Mouse (Mus musculus) spleen, adult 12 weeks (tissue): ENCODE measurements at regions not wholly inside any gene's neighbourhood (a gene's known extent, or its start where the extent isn't known, plus 50 kb on each side); places are given as distances from the start of the nearest gene placed in this dataset.

ENCODE experiments used
- DNase-seq: peaks from one replicate; pipeline ENCODE4 v3.0.0; 2022; ENCODE audit warnings: low spot score

GRCm38 (mm10) chr1:136717830-136718517 is 93.3 kb downstream of the Zfp281 start:
- no peak for DNase-seq

DNA sequence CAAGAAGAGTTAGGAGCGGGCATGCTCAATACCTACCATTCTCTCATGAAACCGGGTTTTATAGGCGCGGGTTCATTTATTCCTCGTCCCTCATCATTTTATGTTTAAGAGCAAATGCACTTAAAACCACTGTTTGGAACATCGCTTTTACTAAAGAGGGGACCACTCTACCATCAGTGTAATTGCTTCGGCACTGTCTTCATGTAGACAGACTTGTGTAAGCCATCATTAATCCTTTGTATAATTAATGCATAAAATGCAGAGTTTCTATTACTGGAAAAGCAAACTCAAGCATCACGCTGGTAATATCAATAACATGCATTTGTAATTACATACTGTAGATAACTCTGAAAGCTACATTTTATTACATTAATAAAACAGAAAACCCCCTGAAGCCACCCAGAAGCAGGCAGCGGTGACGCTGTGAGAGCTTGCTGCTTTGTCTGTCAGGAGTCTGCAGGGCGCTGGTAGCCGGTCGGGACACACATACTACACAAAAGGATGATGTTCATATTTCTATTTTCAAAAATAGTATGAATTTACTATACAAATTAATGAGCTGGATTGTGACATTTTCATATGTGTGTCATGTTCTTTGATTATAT is 99.2 kb downstream of the Zfp281 start:
- no peak for DNase-seq

- DNase-seq, result no peak
Measured at GRCm38 (mm10) chr1:136725242-136725641, 100.5 kb downstream of the Zfp281 start.

DNA sequence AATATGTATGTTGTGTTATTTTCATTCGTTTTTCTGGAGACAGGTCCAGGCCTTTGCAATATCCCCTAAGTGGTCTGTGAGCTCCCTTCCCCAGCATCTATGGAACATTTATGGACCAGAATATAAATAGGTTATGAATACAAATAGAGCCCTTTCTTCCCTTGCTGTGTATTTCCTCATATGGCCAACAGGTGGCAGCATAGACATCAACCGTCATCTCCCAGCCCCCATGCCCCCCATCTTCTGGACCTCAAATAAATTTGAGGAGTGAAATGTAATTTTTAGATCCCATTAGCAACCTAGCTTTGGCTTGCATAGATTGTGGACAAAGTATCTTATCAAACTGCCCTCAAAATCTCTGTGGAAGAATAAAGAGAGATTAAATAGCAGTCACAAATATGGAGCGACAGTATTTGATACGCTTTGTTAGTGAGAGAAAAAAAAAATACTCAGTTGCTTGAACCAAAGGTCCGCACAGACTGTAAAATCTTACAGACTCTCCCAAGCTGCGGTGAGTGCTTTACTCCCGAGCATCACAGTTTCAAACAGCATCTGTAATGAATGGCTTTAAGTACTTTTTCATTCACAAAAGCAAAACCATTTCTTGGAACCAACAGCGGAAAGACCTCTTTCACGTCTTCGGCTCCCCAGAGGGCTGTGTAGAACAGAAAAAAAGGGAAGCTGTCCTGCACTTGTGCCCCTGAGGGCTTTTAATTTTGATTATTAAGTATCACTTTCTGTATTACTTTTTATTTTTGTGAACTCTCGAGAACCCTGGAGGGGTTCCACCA is 101.6 kb downstream of the Zfp281 start:
- no peak for DNase-seq

DNA sequence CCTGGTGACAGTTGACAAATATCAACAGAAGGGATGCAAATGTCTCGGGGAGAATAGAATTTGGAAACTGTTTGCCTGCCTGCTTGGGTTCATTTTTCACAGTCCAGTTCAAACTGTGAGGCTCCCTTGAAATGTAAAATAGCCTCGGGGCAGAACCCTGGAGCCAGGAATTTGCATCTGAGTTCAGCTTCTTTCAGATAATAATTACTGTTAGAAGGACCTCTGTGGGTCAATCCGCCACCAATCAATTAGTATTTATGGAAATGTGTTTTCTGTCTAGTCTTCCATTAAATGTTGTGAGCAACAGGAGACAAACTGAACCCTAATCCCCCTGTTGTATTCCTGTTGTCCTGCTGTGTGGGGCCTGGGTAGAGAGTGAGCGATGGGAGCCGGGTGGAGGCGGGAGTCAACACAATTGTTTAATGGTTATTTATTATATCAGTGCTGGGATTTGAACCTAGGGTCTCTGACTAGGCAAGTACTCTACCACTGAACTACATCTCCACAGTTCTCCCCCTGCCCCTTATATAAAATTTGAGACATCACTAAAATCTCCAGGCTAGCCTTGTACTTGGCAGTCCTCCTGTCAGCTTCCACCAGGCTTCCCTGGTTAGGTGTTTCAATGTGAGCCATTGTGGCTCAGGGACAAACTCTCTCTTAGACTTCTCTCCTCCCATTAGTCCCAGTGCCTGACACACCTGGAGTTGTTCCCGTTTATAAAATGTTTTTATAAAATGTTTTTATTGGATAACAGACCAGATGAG is 103.3 kb downstream of the Zfp281 start:
- no peak for DNase-seq

- DNase-seq, result no peak
Measured at GRCm38 (mm10) chr1:136728632-136728944, 103.9 kb downstream of the Zfp281 start.

DNA sequence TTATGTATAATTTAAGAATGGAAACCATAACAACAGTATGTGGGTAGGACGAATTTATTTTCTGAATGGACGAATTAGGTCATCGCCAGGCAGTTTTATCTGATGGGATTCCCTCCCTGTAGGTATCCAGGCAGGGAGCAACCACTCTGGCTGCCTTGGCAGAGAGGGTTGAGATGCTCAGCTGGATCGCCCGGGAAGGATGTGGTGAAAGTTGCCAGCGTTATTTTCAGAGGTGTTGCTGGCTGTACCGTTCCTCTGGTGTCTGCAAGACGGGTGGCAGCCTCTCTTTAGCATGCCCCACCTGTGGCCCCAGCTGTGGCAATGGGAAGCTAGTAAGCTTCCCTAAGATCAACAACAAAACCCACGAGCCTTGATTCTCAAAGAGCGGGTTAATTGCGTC is 105.9 kb downstream of the Zfp281 start:
- DNase-seq, result no peak

GRCm38 (mm10) chr1:136738030-136738429 is 113.3 kb downstream of the Zfp281 start:
- no peak for DNase-seq

- no peak for DNase-seq
Measured at GRCm38 (mm10) chr1:136739486-136739885, 114.8 kb downstream of the Zfp281 start.

DNA sequence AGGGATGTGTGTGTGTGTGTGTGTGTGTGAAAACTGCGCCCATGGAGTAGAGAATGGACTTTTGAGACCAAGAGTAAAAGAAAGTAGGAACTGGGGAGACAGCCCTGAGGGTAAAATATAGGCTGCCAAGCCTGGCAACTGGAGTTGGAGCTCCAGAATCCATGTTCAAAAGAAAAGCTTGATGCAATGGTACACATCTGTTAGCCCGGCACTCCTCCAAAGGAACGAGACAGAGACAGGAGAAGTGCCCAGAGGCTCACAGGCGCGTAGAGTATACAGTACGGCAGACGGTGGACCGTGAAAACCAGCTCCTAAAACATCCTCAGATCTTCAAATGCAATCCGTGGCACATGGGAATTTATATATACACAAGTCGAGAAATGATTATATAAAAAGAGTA is 116.4 kb downstream of the Zfp281 start:
- no peak for DNase-seq

DNA sequence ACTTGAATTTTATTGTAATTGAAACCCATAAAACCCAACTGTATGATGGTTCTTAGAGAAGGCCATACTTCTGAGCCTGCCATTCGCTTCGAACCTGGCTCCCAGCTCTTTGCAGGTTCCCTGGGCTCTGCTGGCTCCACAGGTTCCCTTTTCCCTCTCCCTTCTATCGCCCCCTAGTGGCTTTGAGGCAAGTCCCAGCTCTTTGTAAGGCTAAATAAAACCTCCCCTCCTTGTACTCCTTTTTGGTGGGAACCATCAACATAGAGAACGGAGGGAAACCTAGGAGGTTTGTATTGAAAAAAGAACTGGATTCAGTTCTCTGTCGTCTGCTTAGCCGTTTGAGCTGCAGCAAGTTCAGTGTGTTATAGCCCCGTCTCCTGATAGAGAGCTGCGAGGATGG is 124.5 kb downstream of the Zfp281 start:
- DNase-seq, result no peak

GRCm38 (mm10) chr1:136751464-136752191 is 126.9 kb downstream of the Zfp281 start:
- DNase-seq, result no peak

DNA sequence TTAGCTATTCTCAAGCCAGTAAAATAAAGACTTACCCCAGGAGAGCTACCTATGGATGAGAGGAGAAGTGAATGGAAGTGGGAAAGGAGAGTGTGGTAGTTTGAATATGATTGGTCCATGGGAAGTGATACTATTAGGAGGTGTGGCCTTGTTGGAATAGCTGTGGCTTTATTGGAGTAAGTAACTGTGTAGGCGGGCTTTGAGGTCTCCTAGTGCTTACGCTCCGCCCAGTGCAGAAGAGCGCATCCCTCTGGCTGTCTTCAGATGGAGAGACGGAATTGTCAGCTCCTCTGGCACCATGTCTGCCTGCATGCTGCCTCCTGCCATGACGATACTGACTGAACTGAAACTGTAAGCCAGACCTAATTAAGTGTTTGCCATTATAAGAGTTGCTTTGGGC is 129.6 kb downstream of the Zfp281 start:
- DNase-seq, result no peak

- no peak for DNase-seq
Measured at GRCm38 (mm10) chr1:136758730-136759129, 134.0 kb downstream of the Zfp281 start.

GRCm38 (mm10) chr1:136759164-136759563 is 134.5 kb downstream of the Zfp281 start:
- no peak for DNase-seq

GRCm38 (mm10) chr1:136761467-136761866 is 136.8 kb downstream of the Zfp281 start:
- DNase-seq, result no peak

DNA sequence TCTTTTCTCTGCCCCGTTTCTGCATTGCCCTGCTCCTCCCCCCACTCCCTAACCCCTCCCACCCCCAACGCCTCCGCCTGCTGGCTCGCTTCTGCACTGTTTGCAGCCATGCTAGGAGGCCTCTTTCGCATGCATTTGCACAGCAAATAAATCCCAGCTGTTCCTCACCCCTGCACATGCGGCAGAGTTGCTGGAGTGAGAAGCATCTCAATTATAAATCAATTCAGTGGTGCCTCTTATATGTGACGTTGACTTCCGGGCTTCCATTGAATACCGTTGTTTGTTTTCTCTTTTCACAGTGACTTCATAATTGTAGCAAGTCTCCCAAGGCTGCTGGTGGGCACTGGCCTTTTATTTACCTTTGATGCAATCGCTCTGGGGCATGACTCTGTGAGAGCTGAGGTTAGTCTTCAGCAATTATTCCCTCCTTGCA is 144.3 kb downstream of the Zfp281 start:
- DNase-seq, result no peak

DNA sequence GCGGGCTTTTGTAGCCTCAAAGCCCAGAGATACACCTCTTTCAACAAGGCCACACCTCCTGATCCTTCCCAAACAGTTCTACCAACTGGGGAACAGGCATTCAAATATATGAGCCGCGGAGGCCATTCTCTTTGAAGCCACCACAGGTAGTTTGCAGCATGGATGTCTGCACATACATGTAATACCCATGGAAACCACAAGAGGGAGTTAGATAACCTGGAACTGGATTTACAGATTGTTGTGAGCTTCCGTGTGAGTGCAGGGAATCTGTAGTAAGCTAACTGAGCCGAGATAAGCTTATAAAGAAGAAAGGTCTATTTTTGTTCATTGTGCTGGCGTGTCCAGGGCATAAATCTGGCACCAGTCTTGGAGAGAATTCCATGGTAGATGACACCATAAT is 149.0 kb downstream of the Zfp281 start:
- DNase-seq, result no peak

DNA sequence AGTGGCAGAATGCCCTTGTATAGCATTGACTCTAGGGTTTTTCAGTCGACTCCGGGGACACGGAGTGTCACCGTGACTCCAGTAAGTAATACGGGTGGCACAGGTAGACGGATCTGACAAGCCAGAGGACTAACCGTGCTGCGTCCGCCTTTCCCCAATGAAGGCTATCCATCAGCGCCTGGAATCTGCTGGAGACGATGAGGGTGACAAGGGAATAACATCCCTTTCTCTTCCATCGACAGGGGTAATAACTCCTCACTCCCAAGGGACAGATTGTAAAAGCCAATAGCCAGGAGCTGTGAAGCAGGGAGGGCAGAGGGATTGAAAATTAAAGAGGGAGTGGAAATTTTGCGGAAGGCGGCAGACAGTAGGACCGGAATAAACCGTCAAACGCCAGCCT is 151.5 kb downstream of the Zfp281 start:
- no peak for DNase-seq

GRCm38 (mm10) chr1:136777263-136777980 is 152.7 kb downstream of the Zfp281 start:
- no peak for DNase-seq

DNA sequence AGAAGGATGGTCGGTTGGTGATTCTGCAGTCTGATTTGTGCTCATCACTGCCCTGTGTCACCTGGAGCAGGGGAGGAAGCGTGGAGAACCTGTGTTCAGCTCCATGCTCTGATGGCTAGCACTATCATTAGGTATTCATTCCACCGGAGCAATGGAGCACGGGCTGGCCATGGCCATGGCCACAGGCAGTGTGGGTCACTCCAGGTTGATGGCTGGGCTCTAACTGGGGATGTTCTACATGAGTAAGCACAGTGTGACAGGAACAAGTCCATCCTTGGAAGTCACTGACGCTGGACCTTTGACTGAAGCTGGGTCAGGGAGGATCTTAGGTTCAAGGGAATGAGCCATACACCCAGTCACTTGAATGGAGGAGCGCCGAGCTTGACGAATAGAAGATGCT is 154.7 kb downstream of the Zfp281 start:
- DNase-seq, result no peak
